Mouse (Mus musculus) midbrain, embryonic 14.5 days (tissue): ENCODE measurements around the gene Il7r. TPM values are rescaled to one million over a fixed set of nuclear protein-coding genes. Genes with fewer than 3 reads are reported as not detected.

Experiments
- ATAC-seq: fragments of 200-750 bp; cut with Nextera tagmentation; 2 replicates; pipeline ENCODE4 v1.8.0; 2017; ENCODE audit warnings: moderate number of reproducible peaks, moderate library complexity; ENCODE audit not compliant: low FRiP score, low TSS enrichment
- DNase-seq: peaks from one replicate; pipeline ENCODE4 v3.0.0-alpha.2; 2015
- H3K27ac ChIP-seq: fragments of 300-500 bp; sonication (generic); replicated peaks from 2 replicates; pipeline ENCODE4 v1.5.1; 2014; ENCODE audit warnings: mild to moderate bottlenecking, low read depth, low read length, moderate library complexity
- H3K27me3 ChIP-seq: fragments of 300-500 bp; sonication (generic); 2 replicates; pipeline ENCODE4 v1.6.1; 2014; ENCODE audit warnings: low read length, control low read depth, mixed read lengths; ENCODE audit not compliant: control insufficient read depth, insufficient read depth
- H3K36me3 ChIP-seq: fragments of 300-500 bp; sonication (generic); 2 replicates; pipeline ENCODE4 v1.6.1; 2014; ENCODE audit warnings: low read length, control low read depth; ENCODE audit not compliant: control insufficient read depth, insufficient read depth
- H3K4me1 ChIP-seq: fragments of 300-500 bp; sonication (generic); 2 replicates; pipeline ENCODE4 v1.6.1; 2014; ENCODE audit warnings: mild to moderate bottlenecking, antibody characterized with exemption, low read length, control low read depth; ENCODE audit not compliant: control insufficient read depth, insufficient read depth
- H3K4me2 ChIP-seq: fragments of 300-500 bp; sonication (generic); 2 replicates; pipeline ENCODE4 v1.6.1; 2014; ENCODE audit warnings: mild to moderate bottlenecking, low read length, moderate library complexity
- H3K4me3 ChIP-seq: fragments of 300-500 bp; sonication (generic); replicated peaks from 2 replicates; pipeline ENCODE4 v1.5.1; 2014; ENCODE audit warnings: low read depth, low read length
- H3K9ac ChIP-seq: fragments of 300-500 bp; sonication (generic); replicated peaks from 2 replicates; pipeline ENCODE4 v1.6.1; 2014; ENCODE audit warnings: mild to moderate bottlenecking, low read length, moderate library complexity
- H3K9me3 ChIP-seq: fragments of 300-500 bp; sonication (generic); 2 replicates; pipeline ENCODE4 v1.6.1; 2016; ENCODE audit warnings: low read length, control low read depth, mixed read lengths; ENCODE audit not compliant: control insufficient read depth
- WGBS: fragments of 180-500 bp; shearing (Covaris S2); extraction: QIAGEN DNeasy Blood & Tissue Kit; methylation state at CpG from one replicate; pipeline ENCODE4 v1.1.7; 2014; 5-methylcytosine and 5-hydroxymethylcytosine counted together
- polyA plus RNA-seq: library from polyadenylated mRNA; unstranded; fragments of >200 nt; fragmentation: Nextera tagmentation; extraction: Ambion mirVana; gene quantifications from 2 replicates; pipeline ENCODE4 v1.2.1, GENCODE M21; 2014

The Il7r gene
- not detected in 2 replicates for polyA plus RNA-seq

- no peak within 1 kb of the TSS for H3K4me2 ChIP-seq
- H3K27ac ChIP-seq, result no peak within 1 kb of the TSS
- H3K36me3 ChIP-seq, result no peaks in the 10 kb centered on the region
- H3K27me3 ChIP-seq, result no peaks in the 10 kb centered on the region
- no peaks in the 10 kb centered on the region for H3K4me1 ChIP-seq
- H3K4me3 ChIP-seq, result no peak within 1 kb of the TSS
- ATAC-seq (no peak), DNase-seq (no peak)
- WGBS, result 89% methylated on average over 4 of the region's 4 CpGs
- H3K9me3 ChIP-seq, result no peaks in the 10 kb centered on the region
- H3K9ac ChIP-seq, result no peak within 1 kb of the TSS
Observed at GRCm38 (mm10) chr15:9530076-9530475, at the start of gene Il7r. Gene Il7r, minus strand, starts transcription at chr15:9530176.

DNA sequence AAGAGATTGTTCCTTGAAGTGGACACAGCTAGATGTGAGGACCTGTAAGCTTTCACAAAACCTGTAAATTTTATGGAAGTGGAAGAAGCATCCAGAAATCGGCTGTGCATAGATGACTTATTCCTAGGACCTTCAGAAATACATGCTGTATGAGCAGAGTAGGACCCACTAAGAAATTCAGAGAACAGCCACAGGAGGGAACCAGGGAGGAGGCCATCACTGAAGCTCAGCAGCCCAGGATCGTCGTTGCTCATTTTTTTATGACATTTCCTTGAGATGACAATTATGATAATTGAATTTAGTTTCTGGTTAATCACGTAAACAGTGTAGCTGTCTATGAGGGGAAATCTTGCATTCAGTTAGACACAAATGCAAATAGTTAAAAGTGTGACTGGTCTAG, 47.3 kb upstream of the Il7r start:
- Histone ChIP-seq H3K27ac (no peak overlapping the region), H3K4me3 (no peak overlapping the region), H3K36me3 (no peaks in the 10 kb centered on the region), H3K4me2 (no peak overlapping the region), H3K9ac (no peak overlapping the region), H3K4me1 (no peaks in the 10 kb centered on the region), H3K27me3 (no peaks in the 10 kb centered on the region), H3K9me3 (no peaks in the 10 kb centered on the region)
- DNase-seq (no peak), ATAC-seq (no peak)
- WGBS, result 91% methylated on average over 4 of the region's 4 CpGs

DNA sequence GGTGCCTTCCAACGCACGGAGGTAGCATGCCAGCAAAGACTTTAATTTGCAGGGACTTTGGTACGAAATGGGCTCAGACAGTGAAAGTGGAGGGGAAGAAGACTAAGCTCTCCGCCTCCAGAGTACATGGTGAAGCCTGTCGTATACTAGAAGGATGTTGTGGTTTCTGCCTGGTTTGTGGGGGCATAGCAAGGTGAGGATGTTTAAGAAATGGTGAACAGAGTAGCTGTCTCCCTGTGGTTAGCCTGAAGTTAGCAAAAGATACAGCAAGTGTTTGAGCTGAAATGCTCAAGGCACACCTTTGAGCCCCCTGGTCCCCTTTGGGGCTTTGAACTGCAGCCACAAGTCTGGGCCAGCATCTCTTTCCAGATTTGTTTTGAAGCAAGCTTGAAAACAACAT, 44.8 kb upstream of the Il7r start:
- Histone ChIP-seq H3K4me3 (no peak overlapping the region), H3K36me3 (no peaks in the 10 kb centered on the region), H3K9ac (no peak overlapping the region), H3K27me3 (no peaks in the 10 kb centered on the region), H3K4me2 (no peak overlapping the region), H3K4me1 (no peaks in the 10 kb centered on the region), H3K9me3 (no peaks in the 10 kb centered on the region), H3K27ac (no peak overlapping the region)
- DNase-seq (no peak), ATAC-seq (no peak)
- WGBS, result 88% methylated on average over 5 of the region's 5 CpGs

GRCm38 (mm10) chr15:9573361-9573760, 43.4 kb upstream of the Il7r start:
- 87% methylated on average over 4 of the region's 4 CpGs for whole genome bisulfite sequencing
- Histone ChIP-seq H3K36me3 (no peaks in the 10 kb centered on the region), H3K9me3 (no peaks in the 10 kb centered on the region), H3K4me1 (no peaks in the 10 kb centered on the region), H3K27ac (no peak overlapping the region), H3K27me3 (no peaks in the 10 kb centered on the region), H3K4me3 (no peak overlapping the region), H3K4me2 (no peak overlapping the region), H3K9ac (no peak overlapping the region)
- DNase-seq (no peak), ATAC-seq (no peak)

GRCm38 (mm10) chr15:9572664-9573063, 42.7 kb upstream of the Il7r start:
- no peaks in the 10 kb centered on the region for H3K36me3 ChIP-seq
- DNase-seq, result no peak
- H3K4me1 ChIP-seq, result no peaks in the 10 kb centered on the region
- H3K4me3 ChIP-seq, result no peak overlapping the region
- H3K27me3 ChIP-seq, result no peaks in the 10 kb centered on the region
- 95% methylated on average over 7 of the region's 7 CpGs for WGBS
- no peaks in the 10 kb centered on the region for H3K9me3 ChIP-seq
- no peak for ATAC-seq
- no peak overlapping the region for H3K4me2 ChIP-seq
- H3K9ac ChIP-seq, result no peak overlapping the region
- H3K27ac ChIP-seq, result no peak overlapping the region

DNA sequence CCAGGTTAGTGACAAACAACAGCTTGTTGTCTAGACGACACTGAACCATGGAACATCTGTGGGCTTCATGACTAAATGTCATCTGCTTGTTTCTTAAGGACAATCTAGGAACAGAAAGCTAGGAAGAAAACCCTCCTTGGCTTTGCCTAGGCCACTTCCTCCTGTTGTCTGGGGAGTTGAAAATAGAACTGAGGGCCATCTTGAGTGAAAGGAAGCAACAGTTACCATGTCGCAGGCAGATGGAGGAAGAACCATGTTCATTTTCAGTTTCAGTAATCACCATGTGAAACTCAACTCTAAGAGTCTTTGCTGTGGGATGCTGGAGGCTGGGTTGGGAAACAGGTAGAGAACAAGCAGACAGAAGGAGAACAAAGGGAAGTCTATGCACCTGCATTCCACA, 41.9 kb upstream of the Il7r start:
- ATAC-seq, result no peak
- Histone ChIP-seq H3K36me3 (no peaks in the 10 kb centered on the region), H3K9me3 (no peaks in the 10 kb centered on the region), H3K9ac (no peak overlapping the region), H3K27ac (no peak overlapping the region), H3K27me3 (no peaks in the 10 kb centered on the region), H3K4me2 (no peak overlapping the region), H3K4me3 (no peak overlapping the region), H3K4me1 (no peaks in the 10 kb centered on the region)
- WGBS, result 88% methylated on average over 2 of the region's 2 CpGs
- no peak for DNase-seq

GRCm38 (mm10) chr15:9567316-9567715, 37.3 kb upstream of the Il7r start:
- Histone ChIP-seq H3K27ac (no peak overlapping the region), H3K4me3 (no peak overlapping the region), H3K27me3 (no peaks in the 10 kb centered on the region), H3K4me1 (no peaks in the 10 kb centered on the region), H3K9ac (no peak overlapping the region), H3K9me3 (no peaks in the 10 kb centered on the region), H3K4me2 (no peak overlapping the region), H3K36me3 (no peaks in the 10 kb centered on the region)
- ATAC-seq (no peak), DNase-seq (no peak)
- 88% methylated on average over 4 of the region's 4 CpGs for WGBS

DNA sequence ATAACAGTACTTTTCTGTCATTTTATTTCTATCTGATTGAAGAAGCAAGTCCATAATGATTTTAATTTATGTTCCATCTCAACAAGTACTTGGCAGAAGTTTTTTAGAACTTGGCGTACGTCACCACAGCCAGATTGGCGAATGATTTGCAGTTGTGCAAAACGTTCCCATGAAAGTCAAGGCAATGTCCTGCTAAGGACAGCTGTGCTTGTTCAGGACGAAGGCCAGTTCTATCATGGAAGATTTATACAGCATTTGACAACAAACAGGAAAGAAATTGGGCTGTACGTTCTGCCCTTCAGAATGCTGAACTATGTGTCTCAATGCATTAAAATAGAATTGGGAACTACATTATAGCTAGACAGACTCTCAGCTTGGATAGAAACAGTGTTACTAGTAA, 35.4 kb upstream of the Il7r start:
- Histone ChIP-seq H3K4me3 (no peak overlapping the region), H3K4me1 (no peaks in the 10 kb centered on the region), H3K9ac (no peak overlapping the region), H3K27me3 (no peaks in the 10 kb centered on the region), H3K27ac (no peak overlapping the region), H3K4me2 (no peak overlapping the region), H3K9me3 (no peaks in the 10 kb centered on the region), H3K36me3 (no peaks in the 10 kb centered on the region)
- DNase-seq, result no peak
- no peak for ATAC-seq
- 89% methylated on average over 6 of the region's 6 CpGs for WGBS

- 81% methylated on average over 3 of the region's 3 CpGs for WGBS
- no peaks in the 10 kb centered on the region for H3K36me3 ChIP-seq
Observed at GRCm38 (mm10) chr15:9564156-9564555, 34.2 kb upstream of the Il7r start.

More at GRCm38 (mm10) chr15:9564156-9564555, 34.2 kb upstream of the Il7r start:
- Histone ChIP-seq H3K4me3 (no peak overlapping the region), H3K4me2 (no peak overlapping the region), H3K27ac (no peak overlapping the region), H3K4me1 (no peaks in the 10 kb centered on the region), H3K9me3 (no peaks in the 10 kb centered on the region), H3K9ac (no peak overlapping the region), H3K27me3 (no peaks in the 10 kb centered on the region)
- DNase-seq (no peak), ATAC-seq (no peak)
